Mouse (Mus musculus): Measurements from ENCODE around the gene 4930412O13Rik. TPM values are rescaled to one million over a fixed set of nuclear protein-coding genes. Genes with fewer than 3 reads are reported as not detected.

The 4930412O13Rik gene
- polyA plus RNA-seq, 1 experiment, result not detected

GRCm38 (mm10) chr2:9894836-9895593 is 14.0 kb downstream of the 4930412O13Rik start:
- WGBS, result 11% methylated on average over 19 of the region's 19 CpGs
- Histone ChIP-seq H3K36me3 (ENCODE audit: control insufficient read depth, insufficient read depth, low read length) (no peaks in the 10 kb centered on the region), H3K27ac (ENCODE audit: insufficient read depth, low read length) (no peak overlapping the region), H3K4me3 (ENCODE audit: extremely low read depth, insufficient read depth, insufficient read length) (no peak overlapping the region), H3K4me1 (ENCODE audit: control insufficient read depth, insufficient read depth, insufficient read length) (no peaks in the 10 kb centered on the region), H3K27me3 (ENCODE audit: control insufficient read depth, insufficient read depth, low read length) (peaks cover 29% of the 10 kb centered on the region)
- no peak for TF ChIP-seq CTCF (IDR thresholded peaks at IDR 0.05; ENCODE audit: extremely low read depth, insufficient read depth, insufficient read length, insufficient replicate concordance)
- TF ChIP-seq POLR2A (IDR thresholded peaks at IDR 0.05; ENCODE audit: low read depth, low read length), result no peak
- no peak for DNase-seq (ENCODE audit: low read depth in 1 of 2, low spot score in 2 of 2)

- no peaks in the 10 kb centered on the region for H3K36me3 ChIP-seq (ENCODE audit: control insufficient read depth, insufficient read depth, low read length)
- H3K4me1 ChIP-seq (ENCODE audit: control insufficient read depth, insufficient read depth, insufficient read length), result no peaks in the 10 kb centered on the region
- WGBS, result 7% methylated on average over 22 of the region's 22 CpGs
- peaks cover 22% of the 10 kb centered on the region for H3K27me3 ChIP-seq (ENCODE audit: control insufficient read depth, insufficient read depth, low read length)
- no peak for DNase-seq (ENCODE audit: low read depth in 1 of 2, low spot score in 2 of 2)
- TF ChIP-seq POLR2A (IDR thresholded peaks at IDR 0.05; ENCODE audit: low read depth, low read length) (no peak), CTCF (IDR thresholded peaks at IDR 0.05; ENCODE audit: extremely low read depth, insufficient read depth, insufficient read length, insufficient replicate concordance) (no peak)
- no peak overlapping the region for H3K4me3 ChIP-seq (ENCODE audit: extremely low read depth, insufficient read depth, insufficient read length)
- H3K27ac ChIP-seq (ENCODE audit: insufficient read depth, low read length), result no peak overlapping the region
Measured at GRCm38 (mm10) chr2:9896097-9896770, 15.2 kb downstream of the 4930412O13Rik start.

GRCm38 (mm10) chr2:9897846-9898245 is 16.8 kb downstream of the 4930412O13Rik start:
- no peaks in the 10 kb centered on the region for H3K36me3 ChIP-seq (ENCODE audit: control insufficient read depth, insufficient read depth, low read length)
- no peak overlapping the region for H3K4me3 ChIP-seq (ENCODE audit: extremely low read depth, insufficient read depth, insufficient read length)
- DNase-seq (ENCODE audit: low read depth in 1 of 2, low spot score in 2 of 2), result no peak
- no peaks in the 10 kb centered on the region for H3K4me1 ChIP-seq (ENCODE audit: control insufficient read depth, insufficient read depth, insufficient read length)
- peaks cover 20% of the 10 kb centered on the region for H3K27me3 ChIP-seq (ENCODE audit: control insufficient read depth, insufficient read depth, low read length)
- no peak for TF ChIP-seq CTCF (IDR thresholded peaks at IDR 0.05; ENCODE audit: extremely low read depth, insufficient read depth, insufficient read length, insufficient replicate concordance)
- no peak for TF ChIP-seq POLR2A (IDR thresholded peaks at IDR 0.05; ENCODE audit: low read depth, low read length)
- no peak overlapping the region for H3K27ac ChIP-seq (ENCODE audit: insufficient read depth, low read length)
- 62% methylated on average over 8 of the region's 8 CpGs for WGBS

- no peak for TF ChIP-seq POLR2A (IDR thresholded peaks at IDR 0.05; ENCODE audit: low read depth, low read length)
- TF ChIP-seq CTCF (IDR thresholded peaks at IDR 0.05; ENCODE audit: extremely low read depth, insufficient read depth, insufficient read length, insufficient replicate concordance), result no peak
- WGBS, result 68% methylated on average over 14 of the region's 14 CpGs
- H3K4me1 ChIP-seq (ENCODE audit: control insufficient read depth, insufficient read depth, insufficient read length), result no peaks in the 10 kb centered on the region
- no peak overlapping the region for H3K27ac ChIP-seq (ENCODE audit: insufficient read depth, low read length)
- no peaks in the 10 kb centered on the region for H3K36me3 ChIP-seq (ENCODE audit: control insufficient read depth, insufficient read depth, low read length)
- no peak overlapping the region for H3K4me3 ChIP-seq (ENCODE audit: extremely low read depth, insufficient read depth, insufficient read length)
- DNase-seq (ENCODE audit: low read depth in 1 of 2, low spot score in 2 of 2), result no peak
- H3K27me3 ChIP-seq (ENCODE audit: control insufficient read depth, insufficient read depth, low read length), result no peaks in the 10 kb centered on the region
Measured at GRCm38 (mm10) chr2:9903854-9904560, 23.0 kb downstream of the 4930412O13Rik start.

GRCm38 (mm10) chr2:9905995-9906394 is 24.9 kb downstream of the 4930412O13Rik start:
- Histone ChIP-seq H3K4me3 (ENCODE audit: extremely low read depth, insufficient read depth, insufficient read length) (no peak overlapping the region), H3K36me3 (ENCODE audit: control insufficient read depth, insufficient read depth, low read length) (no peaks in the 10 kb centered on the region), H3K4me1 (ENCODE audit: control insufficient read depth, insufficient read depth, insufficient read length) (no peaks in the 10 kb centered on the region), H3K27me3 (ENCODE audit: control insufficient read depth, insufficient read depth, low read length) (no peaks in the 10 kb centered on the region), H3K27ac (ENCODE audit: insufficient read depth, low read length) (no peak overlapping the region)
- 18% methylated on average over 11 of the region's 11 CpGs for WGBS
- no peak for DNase-seq (ENCODE audit: low read depth in 1 of 2, low spot score in 2 of 2)
- TF ChIP-seq POLR2A (IDR thresholded peaks at IDR 0.05; ENCODE audit: low read depth, low read length) (no peak), CTCF (IDR thresholded peaks at IDR 0.05; ENCODE audit: extremely low read depth, insufficient read depth, insufficient read length, insufficient replicate concordance) (no peak)

- 96% methylated on average over 9 of the region's 9 CpGs for WGBS
- Histone ChIP-seq H3K27me3 (ENCODE audit: control insufficient read depth, insufficient read depth, low read length) (no peaks in the 10 kb centered on the region), H3K36me3 (ENCODE audit: control insufficient read depth, insufficient read depth, low read length) (peaks cover 13% of the 10 kb centered on the region), H3K27ac (ENCODE audit: insufficient read depth, low read length) (no peak overlapping the region), H3K4me1 (ENCODE audit: control insufficient read depth, insufficient read depth, insufficient read length) (no peaks in the 10 kb centered on the region), H3K4me3 (ENCODE audit: extremely low read depth, insufficient read depth, insufficient read length) (no peak overlapping the region)
- DNase-seq (ENCODE audit: low read depth in 1 of 2, low spot score in 2 of 2), result no peak
- no peak for TF ChIP-seq POLR2A (IDR thresholded peaks at IDR 0.05; ENCODE audit: low read depth, low read length)
- TF ChIP-seq CTCF (IDR thresholded peaks at IDR 0.05; ENCODE audit: extremely low read depth, insufficient read depth, insufficient read length, insufficient replicate concordance), result no peak
Measured at GRCm38 (mm10) chr2:9917602-9918001, 36.5 kb downstream of the 4930412O13Rik start.
